Mouse (Mus musculus): ENCODE data around the gene 0610040J01Rik.

DNA sequence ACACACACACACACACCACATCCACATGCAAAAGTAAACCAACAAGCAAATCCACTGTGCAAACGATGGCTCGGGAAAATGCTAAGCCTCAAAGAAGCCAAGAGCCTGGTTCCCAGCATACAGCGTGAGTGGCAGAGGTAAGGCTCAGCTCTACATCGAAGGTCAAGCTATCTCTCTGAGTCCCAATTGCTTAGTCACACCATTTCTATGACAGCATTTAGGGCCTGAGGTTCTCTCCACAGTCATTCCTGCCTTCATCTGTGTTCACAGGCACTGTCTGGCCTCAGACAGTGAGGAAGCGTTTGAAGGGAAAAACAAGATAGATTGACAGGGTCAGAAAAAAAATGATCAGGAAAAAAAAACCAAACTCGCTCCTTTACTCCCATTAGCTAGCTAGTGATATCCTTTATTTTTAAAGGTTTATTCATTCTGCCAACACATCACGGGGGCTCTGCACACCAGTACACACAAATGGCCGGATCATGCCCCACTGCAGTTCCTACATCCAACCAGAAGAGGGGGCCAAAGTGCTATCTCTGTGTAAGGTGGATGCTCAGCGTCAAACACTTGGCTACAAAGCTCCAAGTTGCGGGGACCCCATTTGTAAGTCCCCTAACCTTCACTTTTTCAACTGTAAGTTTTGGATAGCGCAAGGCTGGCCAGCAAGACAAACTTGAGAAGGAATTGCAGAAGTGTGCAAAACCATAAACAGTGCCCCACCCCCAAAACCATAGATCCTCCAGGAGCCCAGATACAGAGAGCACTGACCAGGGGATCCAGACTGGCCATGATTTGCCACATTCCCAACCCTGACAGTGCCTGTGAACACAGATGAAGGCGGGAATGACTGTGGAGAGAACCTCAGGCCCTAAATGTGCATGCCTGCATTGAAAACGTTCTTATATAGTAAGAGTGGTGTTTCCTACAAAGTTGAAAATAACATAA, 94.3 kb downstream of the 0610040J01Rik start:
- TF ChIP-seq GATA1 (IDR thresholded peaks at IDR 0.05; ENCODE audit: borderline replicate concordance, low read length): no peak
- TF ChIP-seq FLI1 (IDR thresholded peaks at IDR 0.05; ENCODE audit: low read length): no peak

Measured in megakaryocyte, embryonic 14.5 days (primary cell).